Mouse (Mus musculus): ENCODE measurements around the gene Pcsk5.

DNA sequence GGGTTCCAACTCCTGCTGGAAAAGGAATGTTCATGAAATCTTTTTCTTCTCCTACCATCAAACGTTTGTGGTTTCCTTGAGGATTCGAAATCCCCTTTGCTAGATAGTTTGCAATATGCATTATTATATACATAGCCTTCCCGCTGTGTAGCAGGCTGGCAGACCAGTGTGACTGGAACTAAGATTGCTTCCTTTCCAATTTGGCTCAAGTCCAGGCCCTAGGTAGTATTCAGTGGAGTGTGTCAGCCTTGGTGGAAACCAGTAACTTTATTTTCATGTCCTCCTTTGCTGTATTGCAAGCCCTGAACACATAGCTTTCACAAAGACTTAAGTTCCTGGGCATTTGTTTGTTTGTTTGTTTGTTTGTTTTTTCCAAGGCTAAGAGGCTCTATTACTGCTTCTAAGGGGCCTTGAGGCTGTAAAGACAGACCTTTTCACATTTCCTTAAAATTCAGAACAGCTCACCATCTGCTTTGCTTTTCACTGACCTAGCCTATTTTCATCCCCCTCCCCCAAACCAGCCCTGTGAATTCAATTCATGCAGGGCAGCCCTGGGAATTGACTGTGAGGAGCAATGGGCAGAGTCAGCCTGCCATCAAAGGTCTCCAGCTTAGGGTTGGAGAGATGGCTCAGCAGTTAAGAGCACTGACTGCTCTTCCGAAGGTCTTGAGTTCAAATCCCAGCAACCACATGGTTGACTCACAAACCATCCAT is 397.8 kb downstream of the Pcsk5 start:
- TF ChIP-seq CTCF (IDR thresholded peaks at IDR 0.05; ENCODE audit: extremely low read depth, insufficient read depth, insufficient read length, insufficient replicate concordance) (no peak), POLR2A (IDR thresholded peaks at IDR 0.05; ENCODE audit: low read depth, low read length) (no peak)
